Mouse (Mus musculus): Measurements from ENCODE around the gene Mmp2.

- TF ChIP-seq CTCF (IDR thresholded peaks at IDR 0.05; ENCODE audit: borderline replicate concordance, insufficient read depth, low read length): no peak
- TF ChIP-seq POLR2A (IDR thresholded peaks at IDR 0.05; ENCODE audit: low read depth, low read length): no peak
Measured at GRCm38 (mm10) chr8:92846684-92847083, 19.6 kb downstream of the Mmp2 start.
